Mouse (Mus musculus): ENCODE measurements around the gene Bsn. TPM values are rescaled to one million over a fixed set of nuclear protein-coding genes. Genes with fewer than 3 reads are reported as not detected.
A peak's percentile ranks its signal among the peaks of the same experiment; 100 is the strongest.

Gene Bsn
- total and polyA plus RNA-seq, 2 experiments from 2014 or later: 0.03 to 0.42 TPM

GRCm38 (mm10) chr9:108220380-108220774, 30.2 kb upstream of the Bsn start:
- DNase-seq (ENCODE audit: low spot score) (peak; percentile 93), ATAC-seq (ENCODE audit: insufficient read depth, low read depth) (peak; percentile 94)
- H3K4me1 ChIP-seq (ENCODE audit: control insufficient read depth, insufficient read depth): peaks cover 28% of the 10 kb centered on the region
- H3K27ac ChIP-seq (ENCODE audit: low read depth): peak overlapping the region; percentile 90
- H3K36me3 ChIP-seq (replicated peaks; ENCODE audit: control insufficient read depth, insufficient read depth, low read length): peaks cover 28% of the 10 kb centered on the region
- no peak overlapping the region for H3K4me3 ChIP-seq (ENCODE audit: low read depth, low read length)
- H3K4me2 ChIP-seq (ENCODE audit: low read depth, low read length): peak overlapping the region; percentile 24; the same call in 1 of the 2 replicates
- no peaks in the 10 kb centered on the region for H3K27me3 ChIP-seq (ENCODE audit: control insufficient read depth, insufficient read depth, low read length)
- TF ChIP-seq EP300 (IDR thresholded peaks at IDR 0.05; ENCODE audit: low read depth): peak; percentile 66; the same call in 1 of the 2 replicates
- TF ChIP-seq CTCF (IDR thresholded peaks at IDR 0.05; ENCODE audit: low read depth): no peak
- no peaks in the 10 kb centered on the region for H3K9me3 ChIP-seq (replicated peaks; ENCODE audit: control insufficient read depth, low read length)
- H3K9ac ChIP-seq (replicated peaks; ENCODE audit: low read depth, low read length): 0 out of 2 replicates have a peak overlapping the region, but pooled peaks have one; percentile 26
- 38% methylated on average over 1 of the region's 1 CpGs for WGBS

- no peak overlapping the region for H3K4me3 ChIP-seq (ENCODE audit: low read depth, low read length)
- H3K9ac ChIP-seq (replicated peaks; ENCODE audit: low read depth, low read length): no peak overlapping the region
- H3K4me1 ChIP-seq (ENCODE audit: control insufficient read depth, insufficient read depth): peaks cover 28% of the 10 kb centered on the region
- no peaks in the 10 kb centered on the region for H3K9me3 ChIP-seq (replicated peaks; ENCODE audit: control insufficient read depth, low read length)
- TF ChIP-seq EP300 (IDR thresholded peaks at IDR 0.05; ENCODE audit: low read depth) (no peak), CTCF (IDR thresholded peaks at IDR 0.05; ENCODE audit: low read depth) (no peak)
- no peak overlapping the region for H3K4me2 ChIP-seq (ENCODE audit: low read depth, low read length)
- H3K36me3 ChIP-seq (replicated peaks; ENCODE audit: control insufficient read depth, insufficient read depth, low read length): peaks cover 31% of the 10 kb centered on the region
- H3K27me3 ChIP-seq (ENCODE audit: control insufficient read depth, insufficient read depth, low read length): no peaks in the 10 kb centered on the region
- WGBS: 75% methylated on average over 12 of the region's 12 CpGs
- ATAC-seq (ENCODE audit: insufficient read depth, low read depth) (peak; percentile 47; the same call in 1 of the 2 replicates), DNase-seq (ENCODE audit: low spot score) (no peak)
- peak overlapping the region; percentile 90 for H3K27ac ChIP-seq (ENCODE audit: low read depth)
These were observed 29.7 kb upstream of the Bsn start for GRCm38 (mm10) chr9:108219766-108220379.

DNA sequence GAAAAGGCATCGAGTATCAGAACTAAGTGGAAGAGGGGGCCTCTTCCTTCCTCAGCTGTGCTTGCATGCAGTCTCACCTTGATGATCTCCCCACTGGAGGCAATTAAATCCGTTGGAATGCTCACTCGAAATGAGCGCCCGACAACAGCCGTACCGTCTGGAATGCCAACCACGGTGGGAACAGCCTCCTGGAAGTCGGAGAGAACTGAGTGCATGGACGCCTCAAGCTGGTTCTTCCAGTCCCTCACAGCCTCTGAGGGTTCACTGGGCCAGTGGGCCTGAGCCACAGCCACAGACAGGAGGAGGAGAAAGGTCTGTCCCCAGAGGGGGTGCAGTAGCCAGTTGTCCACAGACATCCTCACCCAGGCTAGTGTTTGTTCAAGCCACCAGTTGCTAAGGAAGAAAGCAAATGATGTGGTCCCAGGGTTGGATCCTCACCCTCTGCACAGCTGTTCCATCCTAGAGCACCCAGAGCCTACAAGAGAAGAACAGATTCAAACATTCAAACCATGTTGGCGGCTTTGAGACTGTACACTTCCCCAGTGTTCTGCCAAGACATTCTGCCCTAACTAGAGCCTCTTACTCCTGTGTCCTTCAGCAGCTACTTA, 27.9 kb upstream of the Bsn start:
- no peak overlapping the region for H3K27ac ChIP-seq (ENCODE audit: low read depth)
- ATAC-seq (ENCODE audit: insufficient read depth, low read depth) (no peak), DNase-seq (ENCODE audit: low spot score) (no peak)
- TF ChIP-seq EP300 (IDR thresholded peaks at IDR 0.05; ENCODE audit: low read depth) (no peak), CTCF (IDR thresholded peaks at IDR 0.05; ENCODE audit: low read depth) (no peak)
- no peak overlapping the region for H3K4me2 ChIP-seq (ENCODE audit: low read depth, low read length)
- peaks cover 33% of the 10 kb centered on the region for H3K4me1 ChIP-seq (ENCODE audit: control insufficient read depth, insufficient read depth)
- WGBS: 80% methylated on average over 11 of the region's 11 CpGs
- no peak overlapping the region for H3K9ac ChIP-seq (replicated peaks; ENCODE audit: low read depth, low read length)
- no peak overlapping the region for H3K4me3 ChIP-seq (ENCODE audit: low read depth, low read length)
- peaks cover 31% of the 10 kb centered on the region for H3K36me3 ChIP-seq (replicated peaks; ENCODE audit: control insufficient read depth, insufficient read depth, low read length)
- H3K27me3 ChIP-seq (ENCODE audit: control insufficient read depth, insufficient read depth, low read length): no peaks in the 10 kb centered on the region
- H3K9me3 ChIP-seq (replicated peaks; ENCODE audit: control insufficient read depth, low read length): no peaks in the 10 kb centered on the region

DNA sequence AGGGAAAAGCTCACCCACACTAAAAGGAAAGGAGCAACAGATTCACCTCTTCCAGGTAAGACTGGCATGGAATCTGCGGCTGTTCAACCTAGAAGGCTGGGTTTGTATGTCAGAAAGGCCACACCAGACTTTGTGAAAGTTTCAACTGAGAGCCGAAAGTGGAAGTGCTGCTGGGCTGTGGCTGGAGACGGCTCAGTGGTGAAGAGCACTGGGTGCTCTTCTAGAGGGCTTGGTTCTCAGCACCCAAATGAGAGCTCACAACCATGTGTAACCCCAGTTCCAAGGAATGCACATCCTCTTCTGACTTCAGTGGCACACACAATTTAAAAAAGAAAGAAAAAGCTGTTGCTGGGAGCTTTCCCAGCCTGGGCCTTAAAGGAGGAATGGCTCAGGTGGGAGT, 27.2 kb upstream of the Bsn start:
- Histone ChIP-seq H3K27me3 (ENCODE audit: control insufficient read depth, insufficient read depth, low read length) (no peaks in the 10 kb centered on the region), H3K9ac (replicated peaks; ENCODE audit: low read depth, low read length) (no peak overlapping the region), H3K27ac (ENCODE audit: low read depth) (no peak overlapping the region), H3K4me2 (ENCODE audit: low read depth, low read length) (no peak overlapping the region), H3K4me3 (ENCODE audit: low read depth, low read length) (no peak overlapping the region), H3K9me3 (replicated peaks; ENCODE audit: control insufficient read depth, low read length) (no peaks in the 10 kb centered on the region), H3K4me1 (ENCODE audit: control insufficient read depth, insufficient read depth) (peaks cover 39% of the 10 kb centered on the region), H3K36me3 (replicated peaks; ENCODE audit: control insufficient read depth, insufficient read depth, low read length) (peaks cover 31% of the 10 kb centered on the region)
- TF ChIP-seq EP300 (IDR thresholded peaks at IDR 0.05; ENCODE audit: low read depth) (no peak), CTCF (IDR thresholded peaks at IDR 0.05; ENCODE audit: low read depth) (no peak)
- ATAC-seq (ENCODE audit: insufficient read depth, low read depth): no peak
- WGBS: 94% methylated on average over 3 of the region's 3 CpGs
- DNase-seq (ENCODE audit: low spot score): no peak

GRCm38 (mm10) chr9:108213105-108213504, 22.9 kb upstream of the Bsn start:
- DNase-seq (ENCODE audit: low spot score): peak; percentile 32
- Histone ChIP-seq H3K9me3 (replicated peaks; ENCODE audit: control insufficient read depth, low read length) (no peaks in the 10 kb centered on the region), H3K4me3 (ENCODE audit: low read depth, low read length) (no peak overlapping the region), H3K4me2 (ENCODE audit: low read depth, low read length) (no peak overlapping the region), H3K4me1 (ENCODE audit: control insufficient read depth, insufficient read depth) (peaks cover 21% of the 10 kb centered on the region), H3K36me3 (replicated peaks; ENCODE audit: control insufficient read depth, insufficient read depth, low read length) (peaks cover 48% of the 10 kb centered on the region), H3K27ac (ENCODE audit: low read depth) (peak overlapping the region; percentile 39), H3K27me3 (ENCODE audit: control insufficient read depth, insufficient read depth, low read length) (no peaks in the 10 kb centered on the region), H3K9ac (replicated peaks; ENCODE audit: low read depth, low read length) (no peak overlapping the region)
- WGBS: 36% methylated on average over 7 of the region's 7 CpGs
- TF ChIP-seq EP300 (IDR thresholded peaks at IDR 0.05; ENCODE audit: low read depth) (no peak), CTCF (IDR thresholded peaks at IDR 0.05; ENCODE audit: low read depth) (no peak)
- peak; percentile 66 for ATAC-seq (ENCODE audit: insufficient read depth, low read depth)
